Mouse (Mus musculus) midbrain, embryonic 14.5 days (tissue): Measurements from ENCODE around the gene Pspn. TPM values are rescaled to one million over a fixed set of nuclear protein-coding genes. Genes with fewer than 3 reads are reported as not detected.

Source experiments
- ATAC-seq: fragments of 200-750 bp; cut with Nextera tagmentation; 2 replicates; pipeline ENCODE4 v1.8.0; 2017; ENCODE audit warnings: moderate number of reproducible peaks, moderate library complexity; ENCODE audit not compliant: low FRiP score, low TSS enrichment
- DNase-seq: peaks from one replicate; pipeline ENCODE4 v3.0.0-alpha.2; 2015
- H3K27ac ChIP-seq: fragments of 300-500 bp; sonication (generic); replicated peaks from 2 replicates; pipeline ENCODE4 v1.5.1; 2014; ENCODE audit warnings: mild to moderate bottlenecking, low read depth, low read length, moderate library complexity
- H3K27me3 ChIP-seq: fragments of 300-500 bp; sonication (generic); 2 replicates; pipeline ENCODE4 v1.6.1; 2014; ENCODE audit warnings: low read length, control low read depth, mixed read lengths; ENCODE audit not compliant: control insufficient read depth, insufficient read depth
- H3K36me3 ChIP-seq: fragments of 300-500 bp; sonication (generic); 2 replicates; pipeline ENCODE4 v1.6.1; 2014; ENCODE audit warnings: low read length, control low read depth; ENCODE audit not compliant: control insufficient read depth, insufficient read depth
- H3K4me1 ChIP-seq: fragments of 300-500 bp; sonication (generic); 2 replicates; pipeline ENCODE4 v1.6.1; 2014; ENCODE audit warnings: mild to moderate bottlenecking, antibody characterized with exemption, low read length, control low read depth; ENCODE audit not compliant: control insufficient read depth, insufficient read depth
- H3K4me2 ChIP-seq: fragments of 300-500 bp; sonication (generic); 2 replicates; pipeline ENCODE4 v1.6.1; 2014; ENCODE audit warnings: mild to moderate bottlenecking, low read length, moderate library complexity
- H3K4me3 ChIP-seq: fragments of 300-500 bp; sonication (generic); replicated peaks from 2 replicates; pipeline ENCODE4 v1.5.1; 2014; ENCODE audit warnings: low read depth, low read length
- H3K9ac ChIP-seq: fragments of 300-500 bp; sonication (generic); replicated peaks from 2 replicates; pipeline ENCODE4 v1.6.1; 2014; ENCODE audit warnings: mild to moderate bottlenecking, low read length, moderate library complexity
- H3K9me3 ChIP-seq: fragments of 300-500 bp; sonication (generic); 2 replicates; pipeline ENCODE4 v1.6.1; 2016; ENCODE audit warnings: low read length, control low read depth, mixed read lengths; ENCODE audit not compliant: control insufficient read depth
- WGBS: fragments of 180-500 bp; shearing (Covaris S2); extraction: QIAGEN DNeasy Blood & Tissue Kit; methylation state at CpG from one replicate; pipeline ENCODE4 v1.1.7; 2014; 5-methylcytosine and 5-hydroxymethylcytosine counted together
- polyA plus RNA-seq: library from polyadenylated mRNA; unstranded; fragments of >200 nt; fragmentation: Nextera tagmentation; extraction: Ambion mirVana; gene quantifications from 2 replicates; pipeline ENCODE4 v1.2.1, GENCODE M21; 2014

The Pspn gene
- polyA plus RNA-seq, 1 experiment from 2014 or later, result not detected

DNA sequence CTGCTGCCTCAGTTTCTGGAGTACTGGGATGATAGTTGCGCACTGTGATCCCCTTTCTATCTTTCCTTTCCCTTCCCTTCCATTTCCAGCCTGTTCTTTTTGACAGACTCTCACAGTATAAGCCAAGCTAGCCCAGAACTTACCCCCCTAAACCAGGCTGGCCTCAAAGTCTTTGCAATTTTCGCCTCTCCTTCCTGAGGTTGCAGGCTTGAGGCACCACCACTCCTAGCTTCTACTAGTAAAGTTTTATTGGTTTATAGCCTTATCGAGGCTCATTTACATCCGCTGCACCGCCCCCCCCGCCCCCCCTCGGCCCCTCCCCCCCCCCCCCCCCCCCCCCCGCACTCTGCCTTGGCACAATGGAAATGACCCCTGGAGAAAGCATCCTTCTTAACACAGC lies 20.3 kb downstream of the Pspn start:
- H3K4me1 ChIP-seq, result no peaks in the 10 kb centered on the region
- WGBS, result 38% methylated on average over 7 of the region's 8 CpGs
- no peaks in the 10 kb centered on the region for H3K27me3 ChIP-seq
- DNase-seq, result no peak
- no peak overlapping the region for H3K4me2 ChIP-seq
- no peaks in the 10 kb centered on the region for H3K36me3 ChIP-seq
- ATAC-seq, result no peak
- no peak overlapping the region for H3K4me3 ChIP-seq
- H3K9ac ChIP-seq, result no peak overlapping the region
- no peaks in the 10 kb centered on the region for H3K9me3 ChIP-seq
- H3K27ac ChIP-seq, result no peak overlapping the region

DNA sequence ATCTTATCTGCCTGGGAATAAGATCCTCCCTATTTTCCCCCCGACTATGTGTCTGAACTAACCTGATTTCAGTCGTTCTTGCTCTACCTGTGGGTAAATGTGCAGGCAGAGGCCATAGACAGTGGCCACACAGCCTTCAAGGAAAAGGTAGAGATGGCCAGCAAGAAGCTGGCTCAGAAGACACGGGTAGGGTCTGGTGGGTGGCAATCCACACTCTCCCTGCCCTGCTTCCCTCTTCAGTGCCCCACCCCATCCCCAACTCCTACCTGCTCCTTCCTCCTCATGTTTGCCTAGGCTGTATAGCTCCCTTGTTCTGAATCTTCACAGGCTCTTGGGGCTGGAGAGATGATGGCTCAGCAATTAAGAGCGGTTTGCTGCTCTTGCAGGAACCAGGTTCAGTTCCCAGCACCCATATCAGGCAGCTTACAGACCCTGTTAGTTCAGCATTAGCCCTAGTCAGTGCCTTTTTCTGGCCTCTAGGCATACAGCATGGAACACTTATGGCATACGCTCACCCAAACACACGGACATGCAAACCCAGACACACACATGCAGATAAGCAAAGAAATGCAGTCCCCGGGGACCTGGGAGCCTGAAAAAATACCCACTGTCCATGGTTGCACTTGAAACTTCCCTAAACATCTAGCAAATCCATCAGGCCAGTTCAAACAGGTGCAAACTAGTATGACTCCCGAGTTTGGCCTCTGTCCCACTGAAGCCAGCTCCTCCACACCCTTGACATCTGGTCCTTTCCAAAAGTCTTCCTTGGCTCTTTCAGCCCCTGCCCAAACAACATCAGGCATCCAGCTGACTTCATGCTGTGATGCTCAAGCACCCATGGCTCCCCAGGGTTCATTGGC lies 23.1 kb downstream of the Pspn start:
- ATAC-seq (no peak), DNase-seq (no peak)
- no peak overlapping the region for H3K27ac ChIP-seq
- H3K4me2 ChIP-seq, result no peak overlapping the region
- H3K27me3 ChIP-seq, result no peaks in the 10 kb centered on the region
- no peaks in the 10 kb centered on the region for H3K9me3 ChIP-seq
- no peaks in the 10 kb centered on the region for H3K36me3 ChIP-seq
- no peak overlapping the region for H3K9ac ChIP-seq
- no peaks in the 10 kb centered on the region for H3K4me1 ChIP-seq
- WGBS, result 80% methylated on average over 8 of the region's 8 CpGs
- H3K4me3 ChIP-seq, result no peak overlapping the region

DNA sequence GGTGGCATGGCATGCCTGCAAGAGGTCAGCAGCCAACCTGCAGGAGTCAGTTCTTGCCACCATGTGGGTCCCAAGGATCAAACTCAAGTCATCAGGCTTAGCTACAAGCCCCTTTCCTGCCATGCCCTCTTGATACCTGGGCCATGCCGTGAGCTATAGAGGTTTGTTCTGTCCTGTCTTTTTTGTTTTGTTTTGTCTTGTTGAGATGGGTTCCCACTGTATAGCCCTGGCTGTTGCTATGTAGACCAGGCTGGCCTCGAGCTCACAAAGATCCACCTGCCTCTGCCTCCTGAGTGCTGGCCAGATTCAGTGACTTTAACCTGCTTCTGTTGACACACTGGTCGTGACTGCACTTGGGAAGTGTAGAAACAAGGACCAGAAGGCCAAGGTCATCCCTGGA lies 24.4 kb downstream of the Pspn start:
- H3K27ac ChIP-seq, result no peak overlapping the region
- no peak overlapping the region for H3K4me3 ChIP-seq
- DNase-seq (no peak), ATAC-seq (no peak)
- no peaks in the 10 kb centered on the region for H3K4me1 ChIP-seq
- no peaks in the 10 kb centered on the region for H3K27me3 ChIP-seq
- H3K9ac ChIP-seq, result no peak overlapping the region
- WGBS, result 77% methylated on average over 3 of the region's 3 CpGs
- no peaks in the 10 kb centered on the region for H3K36me3 ChIP-seq
- no peaks in the 10 kb centered on the region for H3K9me3 ChIP-seq
- no peak overlapping the region for H3K4me2 ChIP-seq

DNA sequence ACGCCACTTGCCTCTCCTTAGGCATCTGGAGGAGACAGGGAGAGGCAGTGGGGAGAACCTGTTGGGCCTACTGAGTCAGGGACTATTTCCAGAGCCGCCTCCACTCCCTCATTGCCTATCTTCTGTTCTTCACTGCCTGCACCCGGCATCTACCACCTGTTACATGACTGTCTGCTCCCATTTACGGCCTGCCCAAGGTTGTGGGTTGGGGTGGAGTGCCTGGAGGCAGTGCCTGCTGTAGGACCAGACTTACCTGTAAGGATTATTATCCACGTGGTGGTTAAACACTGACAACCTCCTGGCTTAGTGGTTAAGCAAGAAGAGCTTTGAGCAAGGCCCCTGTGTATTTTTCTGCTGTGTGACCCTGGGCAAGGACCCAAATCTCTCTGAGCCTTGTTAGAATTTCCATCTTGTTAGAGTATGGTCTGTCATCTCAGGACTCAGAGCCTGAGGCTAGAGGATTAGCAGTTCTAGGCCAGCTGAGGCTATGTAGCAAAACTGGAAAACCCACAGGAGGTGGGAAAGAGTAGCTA lies 25.0 kb downstream of the Pspn start:
- ATAC-seq (no peak), DNase-seq (no peak)
- no peaks in the 10 kb centered on the region for H3K9me3 ChIP-seq
- no peak overlapping the region for H3K27ac ChIP-seq
- no peak overlapping the region for H3K9ac ChIP-seq
- H3K4me3 ChIP-seq, result no peak overlapping the region
- no peaks in the 10 kb centered on the region for H3K36me3 ChIP-seq
- H3K4me2 ChIP-seq, result no peak overlapping the region
- 83% methylated on average over 5 of the region's 5 CpGs for WGBS
- H3K27me3 ChIP-seq, result no peaks in the 10 kb centered on the region
- no peaks in the 10 kb centered on the region for H3K4me1 ChIP-seq

DNA sequence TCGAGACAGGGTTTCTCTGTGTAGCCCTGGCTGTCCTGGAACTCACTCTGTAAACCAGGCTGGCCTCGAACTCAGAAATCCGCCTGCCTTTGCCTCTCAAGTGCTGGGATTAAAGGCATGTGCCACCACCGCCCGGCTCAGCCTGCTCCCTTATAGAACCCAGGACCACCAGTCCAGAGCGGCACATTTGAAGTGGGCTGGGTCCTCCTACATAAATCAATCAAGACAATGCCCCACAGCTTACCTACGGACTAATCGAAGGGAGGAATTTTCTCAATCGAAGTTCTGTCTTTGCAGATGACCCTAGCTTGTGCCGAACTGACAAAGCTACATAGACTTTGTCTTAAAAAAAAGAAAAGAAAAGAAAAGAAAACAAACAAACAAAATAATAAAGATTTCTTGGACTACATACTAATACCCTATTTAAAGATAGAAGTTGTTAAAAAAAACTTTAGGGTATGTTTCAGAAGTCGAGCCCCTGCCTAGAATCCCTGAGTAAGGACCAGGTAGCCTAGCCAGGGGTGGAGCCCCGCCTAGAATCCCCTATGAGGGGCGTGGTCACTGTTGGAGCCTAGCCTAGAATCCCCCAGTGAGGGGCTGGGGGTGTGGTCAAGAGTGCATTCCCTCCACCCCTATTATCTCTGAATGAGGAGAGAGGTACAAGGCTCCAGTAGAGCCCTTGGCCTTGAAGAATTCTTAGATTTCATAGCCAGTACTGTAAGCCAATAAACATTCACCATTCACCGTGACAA lies 25.7 kb downstream of the Pspn start:
- no peak for ATAC-seq
- H3K27me3 ChIP-seq, result no peaks in the 10 kb centered on the region
- H3K9ac ChIP-seq, result no peak overlapping the region
- no peaks in the 10 kb centered on the region for H3K4me1 ChIP-seq
- no peak overlapping the region for H3K4me3 ChIP-seq
- no peak for DNase-seq
- no peaks in the 10 kb centered on the region for H3K9me3 ChIP-seq
- 63% methylated on average over 13 of the region's 14 CpGs for WGBS
- H3K4me2 ChIP-seq, result no peak overlapping the region
- no peak overlapping the region for H3K27ac ChIP-seq
- H3K36me3 ChIP-seq, result no peaks in the 10 kb centered on the region

DNA sequence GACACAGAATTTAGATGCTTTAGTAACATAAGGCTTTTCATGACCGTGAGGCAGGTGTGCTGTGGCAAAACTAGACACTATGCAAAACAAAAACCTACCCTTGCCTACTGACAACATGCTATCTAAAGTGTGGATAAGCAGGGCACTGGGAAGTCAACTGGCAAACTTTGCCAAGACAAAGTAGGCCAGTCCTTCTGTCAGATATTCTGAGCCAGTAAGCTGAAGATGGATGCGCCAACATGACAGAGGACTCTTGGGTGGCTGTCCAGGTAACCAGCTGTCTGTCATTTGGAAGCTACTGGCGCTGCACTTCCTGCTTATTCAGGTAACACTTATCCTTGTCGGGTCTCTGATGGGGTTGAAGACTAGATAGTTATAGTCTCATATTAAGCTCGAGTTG lies 29.7 kb downstream of the Pspn start:
- no peak for ATAC-seq
- Histone ChIP-seq H3K9ac (no peak overlapping the region), H3K27ac (no peak overlapping the region), H3K36me3 (no peaks in the 10 kb centered on the region), H3K4me3 (no peak overlapping the region), H3K27me3 (no peaks in the 10 kb centered on the region), H3K4me1 (no peaks in the 10 kb centered on the region), H3K9me3 (no peaks in the 10 kb centered on the region), H3K4me2 (no peak overlapping the region)
- WGBS, result 67% methylated on average over 5 of the region's 5 CpGs
- DNase-seq, result no peak

DNA sequence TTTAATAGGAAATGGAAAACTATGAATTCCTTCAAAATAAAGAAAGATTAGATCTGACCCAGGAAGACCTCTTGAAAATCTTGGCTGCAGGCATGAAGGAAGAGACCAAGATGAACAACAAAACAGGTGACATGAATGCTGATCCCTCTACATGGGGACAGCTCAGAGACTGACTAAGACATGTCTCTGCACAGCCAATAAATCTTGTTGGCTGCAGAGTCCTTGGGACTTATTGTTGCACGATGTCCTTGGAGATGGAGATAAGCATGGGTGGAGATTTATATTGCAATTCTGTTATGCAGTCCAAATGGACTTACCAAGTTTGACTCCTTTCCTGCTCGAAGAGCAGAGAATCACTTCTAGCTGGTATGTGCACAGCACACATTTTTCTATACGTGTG lies 30.5 kb downstream of the Pspn start:
- Histone ChIP-seq H3K4me2 (no peak overlapping the region), H3K27ac (no peak overlapping the region), H3K9ac (no peak overlapping the region), H3K36me3 (no peaks in the 10 kb centered on the region), H3K27me3 (no peaks in the 10 kb centered on the region), H3K4me3 (no peak overlapping the region), H3K9me3 (no peaks in the 10 kb centered on the region), H3K4me1 (no peaks in the 10 kb centered on the region)
- ATAC-seq, result no peak
- DNase-seq, result no peak
- WGBS, result 77% methylated on average over 3 of the region's 3 CpGs

DNA sequence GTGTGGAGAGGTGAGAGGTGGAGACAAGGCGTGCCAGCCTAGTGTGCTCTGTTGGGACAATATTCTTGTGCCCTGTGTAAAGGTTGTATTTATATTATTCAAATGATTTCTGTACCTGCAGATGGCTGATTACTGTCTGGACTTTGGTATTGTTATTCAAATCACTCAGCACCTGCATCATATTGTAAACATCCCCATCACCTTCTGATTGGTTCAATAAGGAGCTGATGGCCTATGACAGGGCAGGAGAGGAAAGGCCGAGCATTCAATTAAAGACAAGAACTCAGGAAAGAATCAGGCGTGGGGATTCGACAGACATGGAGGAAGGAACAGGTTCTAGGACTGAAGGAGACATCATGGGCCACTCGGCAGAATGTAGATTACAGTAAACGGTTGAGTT lies 36.2 kb downstream of the Pspn start:
- H3K27ac ChIP-seq, result no peak overlapping the region
- H3K27me3 ChIP-seq, result no peaks in the 10 kb centered on the region
- H3K9me3 ChIP-seq, result no peaks in the 10 kb centered on the region
- no peaks in the 10 kb centered on the region for H3K4me1 ChIP-seq
- WGBS, result 78% methylated on average over 6 of the region's 6 CpGs
- no peaks in the 10 kb centered on the region for H3K36me3 ChIP-seq
- H3K4me3 ChIP-seq, result no peak overlapping the region
- no peak for DNase-seq
- ATAC-seq, result no peak
- H3K9ac ChIP-seq, result no peak overlapping the region
- H3K4me2 ChIP-seq, result no peak overlapping the region
